Mouse (Mus musculus): ENCODE results near the gene Pcolce.

Gene Pcolce

GRCm38 (mm10) chr5:137608654-137609190 is 4.9 kb downstream of the Pcolce start:
- TF ChIP-seq NANOG (IDR thresholded peaks at IDR 0.05; ENCODE audit: borderline replicate concordance, low read length): no peak
- no peak for TF ChIP-seq POU5F1 (IDR thresholded peaks at IDR 0.05; ENCODE audit: borderline replicate concordance, low read length)
- no peak for TF ChIP-seq CTCF (conservative IDR thresholded peaks at IDR 0.05; ENCODE audit: low read length)
- H3K9me3 ChIP-seq (ENCODE audit: low read length): no peaks in the 10 kb centered on the region
- peak overlapping the region; percentile 80 for H3K4me3 ChIP-seq (replicated peaks; ENCODE audit: low read length)
- H3K36me3 ChIP-seq (ENCODE audit: insufficient read depth, low read length): peaks cover 41% of the 10 kb centered on the region
- no peaks in the 10 kb centered on the region for H3K27me3 ChIP-seq (ENCODE audit: insufficient read depth, low read length)
- H3K4me1 ChIP-seq (replicated peaks; ENCODE audit: low read depth, low read length): peaks cover 90% of the 10 kb centered on the region

GRCm38 (mm10) chr5:137607860-137608653 is 5.5 kb downstream of the Pcolce start:
- no peak for TF ChIP-seq CTCF (conservative IDR thresholded peaks at IDR 0.05; ENCODE audit: low read length)
- TF ChIP-seq POU5F1 (IDR thresholded peaks at IDR 0.05; ENCODE audit: borderline replicate concordance, low read length): no peak
- TF ChIP-seq NANOG (IDR thresholded peaks at IDR 0.05; ENCODE audit: borderline replicate concordance, low read length): no peak
- H3K27me3 ChIP-seq (ENCODE audit: insufficient read depth, low read length): no peaks in the 10 kb centered on the region
- H3K36me3 ChIP-seq (ENCODE audit: insufficient read depth, low read length): peaks cover 47% of the 10 kb centered on the region
- H3K9me3 ChIP-seq (ENCODE audit: low read length): no peaks in the 10 kb centered on the region
- peak overlapping the region; percentile 80 for H3K4me3 ChIP-seq (replicated peaks; ENCODE audit: low read length)
- H3K4me1 ChIP-seq (replicated peaks; ENCODE audit: low read depth, low read length): peaks cover 90% of the 10 kb centered on the region

DNA sequence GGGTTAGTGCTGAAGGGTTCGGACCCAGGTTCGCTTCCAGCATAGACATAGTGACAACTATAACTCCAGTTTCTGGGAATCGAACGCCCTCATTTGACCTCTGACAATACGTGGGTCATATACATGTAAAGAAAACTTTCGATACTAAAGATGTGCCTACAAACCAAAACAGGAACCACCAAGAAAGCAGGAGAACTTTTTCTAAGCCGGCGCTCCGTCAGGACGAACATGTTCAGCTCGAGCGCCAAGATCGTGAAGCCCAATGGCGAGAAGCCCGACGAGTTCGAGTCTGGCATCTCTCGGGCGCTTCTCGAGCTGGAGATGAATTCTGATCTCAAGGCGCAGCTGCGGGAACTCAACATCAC is 12.2 kb downstream of the Pcolce start:
- Histone ChIP-seq H3K4me1 (replicated peaks; ENCODE audit: low read depth, low read length) (peaks cover 65% of the 10 kb centered on the region), H3K36me3 (ENCODE audit: insufficient read depth, low read length) (peaks cover 44% of the 10 kb centered on the region), H3K9me3 (ENCODE audit: low read length) (no peaks in the 10 kb centered on the region), H3K4me3 (replicated peaks; ENCODE audit: low read length) (peak overlapping the region; percentile 90), H3K27me3 (ENCODE audit: insufficient read depth, low read length) (no peaks in the 10 kb centered on the region)
- TF ChIP-seq CTCF (conservative IDR thresholded peaks at IDR 0.05; ENCODE audit: low read length) (no peak), NANOG (IDR thresholded peaks at IDR 0.05; ENCODE audit: borderline replicate concordance, low read length) (no peak), POU5F1 (IDR thresholded peaks at IDR 0.05; ENCODE audit: borderline replicate concordance, low read length) (no peak)

GRCm38 (mm10) chr5:137600619-137601364 is 12.8 kb downstream of the Pcolce start, which contains the start of gene Mospd3:
TSS of gene Mospd3 (minus strand) at chr5:137601058.
- no peak for TF ChIP-seq CTCF (conservative IDR thresholded peaks at IDR 0.05; ENCODE audit: low read length)
- TF ChIP-seq POU5F1 (IDR thresholded peaks at IDR 0.05; ENCODE audit: borderline replicate concordance, low read length): no peak
- no peak for TF ChIP-seq NANOG (IDR thresholded peaks at IDR 0.05; ENCODE audit: borderline replicate concordance, low read length)
- peak within 1 kb of the TSS; percentile 90 for H3K4me3 ChIP-seq (replicated peaks; ENCODE audit: low read length)
- peaks cover 63% of the 10 kb centered on the region for H3K4me1 ChIP-seq (replicated peaks; ENCODE audit: low read depth, low read length)
- no peaks in the 10 kb centered on the region for H3K27me3 ChIP-seq (ENCODE audit: insufficient read depth, low read length)
- H3K36me3 ChIP-seq (ENCODE audit: insufficient read depth, low read length): peaks cover 39% of the 10 kb centered on the region
- no peaks in the 10 kb centered on the region for H3K9me3 ChIP-seq (ENCODE audit: low read length)

DNA sequence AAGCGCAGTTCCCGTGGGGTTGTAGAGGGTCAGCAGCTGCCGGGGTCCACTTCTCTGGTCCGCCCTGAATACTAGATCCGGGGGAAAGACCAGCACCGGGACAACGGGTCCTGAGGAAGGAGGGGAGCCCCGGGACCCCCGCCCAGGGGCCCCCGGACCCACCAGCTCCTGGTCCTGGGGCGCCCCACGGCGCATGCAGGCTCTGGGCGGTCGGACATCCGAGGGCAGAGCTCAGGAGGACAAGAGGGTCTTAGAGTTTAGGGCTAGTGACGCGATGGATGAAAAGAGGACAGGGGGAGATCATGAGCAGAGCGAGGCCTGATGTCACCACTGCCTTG is 13.3 kb downstream of the Pcolce start:
- TF ChIP-seq CTCF (conservative IDR thresholded peaks at IDR 0.05; ENCODE audit: low read length) (no peak), POU5F1 (IDR thresholded peaks at IDR 0.05; ENCODE audit: borderline replicate concordance, low read length) (no peak), NANOG (IDR thresholded peaks at IDR 0.05; ENCODE audit: borderline replicate concordance, low read length) (no peak)
- Histone ChIP-seq H3K27me3 (ENCODE audit: insufficient read depth, low read length) (no peaks in the 10 kb centered on the region), H3K4me3 (replicated peaks; ENCODE audit: low read length) (peak overlapping the region; percentile 90), H3K9me3 (ENCODE audit: low read length) (no peaks in the 10 kb centered on the region), H3K36me3 (ENCODE audit: insufficient read depth, low read length) (peaks cover 33% of the 10 kb centered on the region), H3K4me1 (replicated peaks; ENCODE audit: low read depth, low read length) (peaks cover 64% of the 10 kb centered on the region)

DNA sequence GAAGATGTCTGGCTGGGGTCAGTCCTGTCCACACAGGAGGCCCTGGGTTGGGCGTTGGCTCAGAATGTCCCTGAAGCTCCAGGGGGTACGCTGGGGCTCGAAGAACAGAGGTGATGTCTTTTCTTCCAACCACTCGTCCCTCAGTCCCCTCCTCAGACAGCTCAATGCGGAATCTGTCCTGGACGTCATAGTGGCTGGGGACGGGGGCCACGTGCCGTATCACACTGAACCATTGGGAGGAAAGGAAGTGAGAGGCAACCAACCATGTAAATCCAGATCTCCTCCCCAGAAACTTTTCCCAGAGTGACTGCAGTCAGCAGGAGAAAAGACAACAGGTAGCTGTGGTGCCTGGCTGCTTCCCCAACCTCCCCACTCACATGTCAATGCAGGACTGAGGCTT is 14.0 kb downstream of the Pcolce start:
- Histone ChIP-seq H3K36me3 (ENCODE audit: insufficient read depth, low read length) (peaks cover 27% of the 10 kb centered on the region), H3K4me3 (replicated peaks; ENCODE audit: low read length) (peak overlapping the region; percentile 90), H3K9me3 (ENCODE audit: low read length) (no peaks in the 10 kb centered on the region), H3K27me3 (ENCODE audit: insufficient read depth, low read length) (no peaks in the 10 kb centered on the region), H3K4me1 (replicated peaks; ENCODE audit: low read depth, low read length) (peaks cover 65% of the 10 kb centered on the region)
- TF ChIP-seq NANOG (IDR thresholded peaks at IDR 0.05; ENCODE audit: borderline replicate concordance, low read length) (no peak), POU5F1 (IDR thresholded peaks at IDR 0.05; ENCODE audit: borderline replicate concordance, low read length) (no peak), CTCF (conservative IDR thresholded peaks at IDR 0.05; ENCODE audit: low read length) (no peak)

- peaks cover 58% of the 10 kb centered on the region for H3K4me1 ChIP-seq (replicated peaks; ENCODE audit: low read depth, low read length)
- peak overlapping the region; percentile 95; the same call in 1 of the 2 replicates for H3K4me3 ChIP-seq (replicated peaks; ENCODE audit: low read length)
- peaks cover 16% of the 10 kb centered on the region for H3K36me3 ChIP-seq (ENCODE audit: insufficient read depth, low read length)
- H3K9me3 ChIP-seq (ENCODE audit: low read length): no peaks in the 10 kb centered on the region
- TF ChIP-seq CTCF (conservative IDR thresholded peaks at IDR 0.05; ENCODE audit: low read length): no peak
- no peak for TF ChIP-seq POU5F1 (IDR thresholded peaks at IDR 0.05; ENCODE audit: borderline replicate concordance, low read length)
- TF ChIP-seq NANOG (IDR thresholded peaks at IDR 0.05; ENCODE audit: borderline replicate concordance, low read length): no peak
- H3K27me3 ChIP-seq (ENCODE audit: insufficient read depth, low read length): no peaks in the 10 kb centered on the region
These were observed 15.3 kb downstream of the Pcolce start for GRCm38 (mm10) chr5:137598100-137598826.

DNA sequence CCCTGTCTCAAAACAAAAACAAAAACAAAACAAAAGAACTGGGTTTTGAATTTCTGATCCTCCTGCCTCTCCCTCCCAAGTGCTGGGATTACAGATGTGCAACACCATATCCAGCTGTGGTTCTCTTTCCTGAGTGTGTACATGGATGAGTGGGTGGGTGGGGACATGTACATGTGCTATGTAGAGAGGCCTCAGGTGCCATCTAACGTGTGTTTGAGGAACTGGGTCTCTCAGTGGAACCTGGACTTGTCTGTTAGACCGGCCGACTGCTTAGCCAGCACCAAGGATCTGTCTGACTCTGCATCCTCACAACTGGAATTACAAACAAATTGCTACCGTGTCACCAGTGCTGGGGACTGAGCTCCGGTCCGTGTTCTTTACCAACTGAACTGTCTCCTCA is 16.0 kb downstream of the Pcolce start:
- no peak for TF ChIP-seq POU5F1 (IDR thresholded peaks at IDR 0.05; ENCODE audit: borderline replicate concordance, low read length)
- TF ChIP-seq NANOG (IDR thresholded peaks at IDR 0.05; ENCODE audit: borderline replicate concordance, low read length): no peak
- no peak for TF ChIP-seq CTCF (conservative IDR thresholded peaks at IDR 0.05; ENCODE audit: low read length)
- Histone ChIP-seq H3K27me3 (ENCODE audit: insufficient read depth, low read length) (no peaks in the 10 kb centered on the region), H3K9me3 (ENCODE audit: low read length) (no peaks in the 10 kb centered on the region), H3K4me3 (replicated peaks; ENCODE audit: low read length) (peak overlapping the region; percentile 95), H3K36me3 (ENCODE audit: insufficient read depth, low read length) (peaks cover 13% of the 10 kb centered on the region), H3K4me1 (replicated peaks; ENCODE audit: low read depth, low read length) (peaks cover 51% of the 10 kb centered on the region)
